Mouse (Mus musculus): ENCODE results near the gene Slc25a41. TPM values are rescaled to one million over a fixed set of nuclear protein-coding genes. Genes with fewer than 3 reads are reported as not detected.

Gene Slc25a41
- total RNA-seq (2023): not detected

DNA sequence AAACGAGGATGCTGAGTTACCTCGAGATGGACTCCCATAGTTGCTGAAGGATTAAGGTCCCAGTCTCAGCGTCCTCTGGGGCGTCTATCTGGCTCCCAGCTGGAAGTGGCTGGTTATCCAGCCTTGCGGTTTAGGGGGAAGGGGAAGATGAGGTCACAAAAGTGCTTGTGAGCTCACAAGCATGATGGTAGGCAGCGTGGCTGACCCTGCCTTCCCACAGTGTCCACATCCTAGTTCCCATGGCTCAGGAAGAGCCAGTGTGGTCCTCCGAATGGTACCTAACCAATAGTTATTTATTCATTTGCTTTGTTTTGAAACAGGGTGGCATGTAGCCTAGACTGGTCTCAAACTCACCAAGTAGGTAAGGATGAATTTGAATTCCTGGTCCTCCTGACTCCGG is at the start of gene Slc25a41:
Gene Slc25a41, minus strand, starts transcription at position 101 of the 400 bp plus-strand sequence.

GRCm38 (mm10) chr17:57087049-57087832 is 45.8 kb upstream of the Slc25a41 start, which contains the start of gene Tubb4a:
Gene Tubb4a, minus strand, starts transcription at chr17:57087782.

GRCm38 (mm10) chr17:57078336-57078735 is 36.9 kb upstream of the Slc25a41 start, which contains the start of gene Dennd1c:
Gene Dennd1c, minus strand, starts transcription at chr17:57078514.

DNA sequence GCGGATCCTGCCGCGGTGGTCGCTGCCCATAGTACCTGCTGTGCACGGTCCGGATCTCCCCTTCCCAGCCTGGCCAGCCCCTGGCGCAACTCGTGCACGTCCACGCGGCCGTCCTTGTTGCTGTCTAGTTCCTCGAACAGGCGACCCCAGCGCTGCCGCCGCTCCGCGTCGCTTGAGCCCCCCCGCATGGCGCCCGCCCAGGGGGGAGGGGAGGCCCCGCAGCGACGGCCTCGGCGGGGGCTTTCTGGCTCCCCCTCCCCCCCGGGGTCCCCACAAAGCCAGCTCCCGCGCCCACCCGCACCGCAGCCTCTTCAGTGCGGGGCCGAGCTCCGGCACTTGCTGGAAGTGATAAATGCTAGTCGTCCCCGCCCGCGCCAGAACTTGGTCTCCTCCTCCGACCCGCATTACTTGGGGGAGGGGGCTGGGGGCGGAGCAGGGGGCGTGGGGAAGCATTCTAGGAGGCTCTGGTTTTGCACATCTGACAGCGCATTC is 18.1 kb upstream of the Slc25a41 start, which contains the start of gene Slc25a23:
Gene Slc25a23, minus strand, starts transcription at position 378 of the 492 bp plus-strand sequence.

GRCm38 (mm10) chr17:57058891-57059485 is 17.5 kb upstream of the Slc25a41 start, which contains the start of gene Crb3:
Gene Crb3, plus strand, starts transcription at chr17:57059105.

DNA sequence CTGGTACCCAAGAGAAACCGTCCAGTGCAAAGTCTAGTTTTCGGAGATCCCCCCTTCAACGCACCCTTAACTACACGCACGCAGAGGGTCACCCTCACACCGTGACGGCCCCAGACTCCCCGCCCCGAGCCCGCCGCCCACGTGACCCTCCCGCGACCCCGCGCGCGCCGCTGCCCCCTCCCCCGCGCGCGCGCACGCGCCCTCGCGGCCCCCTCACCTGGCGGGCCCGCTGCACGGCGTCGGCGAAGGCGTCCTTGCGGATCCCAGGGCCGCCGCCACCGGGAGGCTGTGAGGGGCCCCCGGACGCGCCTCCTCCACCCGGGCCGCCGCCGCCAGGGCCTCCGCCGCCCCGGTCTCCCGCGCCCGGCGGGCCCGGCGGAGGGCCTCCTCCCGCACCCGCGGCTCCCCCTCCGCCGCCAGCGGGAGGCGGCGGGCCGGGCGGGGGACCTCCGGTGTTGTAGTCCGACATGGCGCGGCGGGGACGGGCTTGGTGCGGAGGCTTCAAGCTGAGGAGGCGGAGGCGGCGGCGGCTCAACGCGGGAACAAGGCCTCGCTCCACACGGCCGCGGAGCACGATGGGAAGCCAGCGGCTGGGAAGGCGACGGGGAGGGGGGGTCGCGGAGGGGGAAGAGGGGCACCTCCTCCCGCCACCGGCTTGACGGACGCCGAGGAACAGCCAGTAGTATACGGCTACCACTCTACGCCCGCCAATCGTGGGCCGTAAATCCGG is 10.4 kb downstream of the Slc25a41 start, which contains the start of gene Khsrp:
Gene Khsrp, minus strand, starts transcription at position 592 of the 730 bp plus-strand sequence.

DNA sequence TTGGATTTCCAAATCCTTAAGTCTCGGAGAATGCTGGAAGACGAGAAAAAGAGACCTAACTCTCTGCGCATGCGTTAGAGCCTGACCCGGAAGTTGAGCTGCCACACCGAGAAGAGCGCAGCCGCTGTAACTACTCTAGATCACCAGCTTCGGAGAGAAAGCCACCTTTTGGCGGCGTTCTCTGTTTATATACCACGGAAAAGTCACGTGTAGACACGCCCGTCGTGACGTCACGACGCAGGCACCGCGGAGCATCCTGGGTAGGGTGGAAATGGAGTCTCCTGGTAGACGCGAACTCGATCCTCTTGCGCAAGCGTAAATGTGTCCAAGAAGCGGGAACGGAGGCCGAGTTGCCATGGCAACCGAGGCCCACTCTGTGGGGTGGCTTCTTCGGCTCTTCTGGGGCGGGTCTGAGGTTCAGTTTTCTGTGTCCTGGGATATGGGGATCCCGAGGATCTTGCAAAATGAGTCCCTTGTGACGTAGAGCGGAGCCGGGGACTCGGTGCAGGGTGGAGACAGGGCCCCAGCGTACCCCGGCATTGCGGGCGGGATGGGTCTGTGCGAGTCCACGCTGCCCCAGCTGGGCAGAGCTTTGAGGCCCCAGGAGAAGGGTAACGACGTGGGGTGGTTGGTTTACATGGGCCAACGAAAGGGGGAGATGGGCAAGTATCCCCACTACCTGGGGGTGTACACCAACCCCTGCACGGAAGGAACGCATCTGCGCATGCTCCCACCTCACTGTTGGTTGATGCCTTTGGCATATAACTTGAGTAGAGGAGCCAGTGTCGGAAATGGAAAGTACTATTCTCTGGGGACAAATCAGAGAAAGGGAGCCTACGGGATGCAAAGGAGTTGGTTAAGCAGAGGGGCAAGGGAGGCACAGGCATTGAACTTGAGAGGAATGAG is 30.0 kb downstream of the Slc25a41 start, which contains the start of the genes Gtf2f1 and Gm17949:
Gene Gtf2f1, minus strand, starts transcription at position 53 of the 906 bp plus-strand sequence.
Gene Gm17949, plus strand, starts transcription at position 234 of the 906 bp plus-strand sequence.

DNA sequence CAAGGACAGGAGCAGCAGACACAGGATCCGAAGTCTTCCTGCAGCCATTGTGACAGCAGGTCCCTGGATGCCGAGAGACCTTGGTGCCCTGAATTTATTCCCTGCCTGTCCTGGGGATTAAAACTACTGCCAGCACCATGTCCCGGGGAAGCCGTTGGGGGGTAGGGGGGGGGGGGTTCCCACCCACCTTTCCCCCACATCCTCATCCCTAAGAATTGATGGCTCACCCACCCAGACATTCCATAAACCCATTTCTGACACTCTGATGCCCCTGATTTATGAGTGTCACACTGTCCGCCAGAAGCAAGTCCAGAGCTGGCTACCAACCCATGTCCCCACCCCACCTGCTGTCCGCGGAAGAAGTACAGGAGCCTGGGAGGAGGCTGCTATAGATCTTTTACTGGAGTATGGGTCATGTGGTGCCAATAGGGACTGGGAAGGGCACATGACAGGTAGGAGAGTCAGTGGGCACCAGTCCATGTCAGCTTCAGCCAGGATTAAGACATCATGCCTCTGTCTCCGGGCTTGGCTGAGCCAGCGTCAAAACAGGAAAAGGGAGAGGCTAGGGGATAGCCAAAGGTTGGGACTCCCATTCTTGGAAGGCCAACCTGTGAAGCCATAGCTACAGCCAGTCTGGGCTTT is 41.4 kb downstream of the Slc25a41 start, which contains the start of gene Pspn:
Gene Pspn, minus strand, starts transcription at position 51 of the 642 bp plus-strand sequence.

DNA sequence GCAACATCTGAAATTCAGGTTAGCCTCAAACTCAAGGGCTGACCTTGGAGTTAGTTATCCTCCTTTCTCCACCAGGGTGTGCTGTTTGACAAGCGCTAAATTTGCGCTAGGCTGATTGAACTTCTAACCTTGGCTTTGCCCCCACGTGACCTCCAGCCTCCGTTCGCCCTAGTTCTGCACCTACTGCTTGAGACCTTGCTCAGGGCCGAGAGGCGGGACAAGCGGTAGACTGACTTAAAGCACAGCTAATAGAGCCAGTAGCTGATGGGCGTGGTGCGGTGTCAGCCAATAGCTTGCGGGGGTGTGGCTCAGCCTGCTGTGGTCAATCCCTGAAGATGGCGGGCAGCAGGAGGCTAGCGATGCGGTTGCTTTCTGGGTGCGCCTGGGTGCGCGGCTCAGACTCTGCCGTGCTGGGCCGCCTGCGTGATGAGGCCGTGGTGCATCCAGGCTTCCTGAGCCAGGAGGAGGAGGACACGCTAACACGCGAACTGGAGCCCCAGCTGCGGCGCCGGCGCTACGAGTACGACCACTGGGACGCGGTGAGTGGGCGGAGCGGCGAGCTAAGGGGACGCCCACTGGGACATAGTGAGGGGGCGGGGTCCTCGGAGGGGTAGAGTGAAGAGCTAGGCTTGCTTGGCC is 44.3 kb downstream of the Slc25a41 start, which contains the start of gene Alkbh7:
Gene Alkbh7, plus strand, starts transcription at position 311 of the 639 bp plus-strand sequence.

GRCm38 (mm10) chr17:56990115-56990746 is 51.2 kb downstream of the Slc25a41 start, which contains the start of gene Clpp:
Gene Clpp, plus strand, starts transcription at chr17:56990305.

Other genes starting within 250 kb of the Slc25a41 start
- 11.5 TPM for gene Rfx2, start 210.6 kb downstream of the Slc25a41 start, total RNA-seq (2023)
- gene Acsbg2, start 167.2 kb downstream of the Slc25a41 start, total RNA-seq (2023): not detected
- gene 1700061G19Rik, start 166.2 kb downstream of the Slc25a41 start, total RNA-seq (2023): 0.47 TPM
- gene Mllt1, start 106.2 kb downstream of the Slc25a41 start, total RNA-seq (2023): 32.9 TPM
- gene Acer1, start 59.5 kb downstream of the Slc25a41 start, total RNA-seq (2023): not detected
- 19.8 TPM for gene Clpp, start 51.3 kb downstream of the Slc25a41 start, total RNA-seq (2023)
- gene Alkbh7, start 44.3 kb downstream of the Slc25a41 start, total RNA-seq (2023): 9.5 TPM
- gene Pspn, start 41.6 kb downstream of the Slc25a41 start, total RNA-seq (2023): not detected
- 64.2 TPM for gene Gtf2f1, start 30.4 kb downstream of the Slc25a41 start, total RNA-seq (2023)
- gene Gm17949, start 30.2 kb downstream of the Slc25a41 start, total RNA-seq (2023): not detected
- gene Khsrp, start 10.1 kb downstream of the Slc25a41 start, total RNA-seq (2023): 118 TPM
- gene Crb3, start 17.5 kb upstream of the Slc25a41 start, total RNA-seq (2023): 2.2 TPM
- gene Slc25a23, start 18.2 kb upstream of the Slc25a41 start, total RNA-seq (2023): 26.8 TPM
- 119 TPM for gene Dennd1c, start 36.9 kb upstream of the Slc25a41 start, total RNA-seq (2023)
- 2.1 TPM for gene Tubb4a, start 46.1 kb upstream of the Slc25a41 start, total RNA-seq (2023)
- gene Tnfsf9, start 63.7 kb upstream of the Slc25a41 start, total RNA-seq (2023): 0.88 TPM
- gene Cd70, start 108.1 kb upstream of the Slc25a41 start, total RNA-seq (2023): not detected
- 0.50 TPM for gene Tnfsf14, start 152.5 kb upstream of the Slc25a41 start, total RNA-seq (2023)
- 2.7 TPM for gene C3, start 186.5 kb upstream of the Slc25a41 start, total RNA-seq (2023)
- 33.2 TPM for gene Gpr108, start 206.8 kb upstream of the Slc25a41 start, total RNA-seq (2023)
- 3.5 TPM for gene Trip10, start 207.8 kb upstream of the Slc25a41 start, total RNA-seq (2023)
- 148 TPM for gene Vav1, start 237.4 kb upstream of the Slc25a41 start, total RNA-seq (2023)